Mouse (Mus musculus): Measurements from ENCODE around the gene Spib. TPM values are rescaled to one million over a fixed set of nuclear protein-coding genes. Genes with fewer than 3 reads are reported as not detected.

Spib gene
- polyA plus RNA-seq, 1 experiment: 0.27 TPM

- H3K4me3 ChIP-seq (ENCODE audit: insufficient read depth, low read length): no peak overlapping the region
- H3K4me1 ChIP-seq (ENCODE audit: control insufficient read depth, insufficient read depth, low read length): peaks cover 4% of the 10 kb centered on the region
- no peak for TF ChIP-seq POLR2A (IDR thresholded peaks at IDR 0.05; ENCODE audit: extremely low read depth, insufficient read depth, low read length)
- TF ChIP-seq CTCF (IDR thresholded peaks at IDR 0.05; ENCODE audit: extremely low read depth, insufficient read depth, low read length): no peak
- H3K27ac ChIP-seq (ENCODE audit: insufficient read depth, low read length): no peak overlapping the region
Measured at GRCm38 (mm10) chr7:44492166-44492826, 39.6 kb downstream of the Spib start.

GRCm38 (mm10) chr7:44491391-44491790, 40.5 kb downstream of the Spib start:
- Histone ChIP-seq H3K4me3 (ENCODE audit: insufficient read depth, low read length) (no peak overlapping the region), H3K27ac (ENCODE audit: insufficient read depth, low read length) (no peak overlapping the region), H3K4me1 (ENCODE audit: control insufficient read depth, insufficient read depth, low read length) (peaks cover 4% of the 10 kb centered on the region)
- TF ChIP-seq CTCF (IDR thresholded peaks at IDR 0.05; ENCODE audit: extremely low read depth, insufficient read depth, low read length): no peak
- TF ChIP-seq POLR2A (IDR thresholded peaks at IDR 0.05; ENCODE audit: extremely low read depth, insufficient read depth, low read length): no peak

DNA sequence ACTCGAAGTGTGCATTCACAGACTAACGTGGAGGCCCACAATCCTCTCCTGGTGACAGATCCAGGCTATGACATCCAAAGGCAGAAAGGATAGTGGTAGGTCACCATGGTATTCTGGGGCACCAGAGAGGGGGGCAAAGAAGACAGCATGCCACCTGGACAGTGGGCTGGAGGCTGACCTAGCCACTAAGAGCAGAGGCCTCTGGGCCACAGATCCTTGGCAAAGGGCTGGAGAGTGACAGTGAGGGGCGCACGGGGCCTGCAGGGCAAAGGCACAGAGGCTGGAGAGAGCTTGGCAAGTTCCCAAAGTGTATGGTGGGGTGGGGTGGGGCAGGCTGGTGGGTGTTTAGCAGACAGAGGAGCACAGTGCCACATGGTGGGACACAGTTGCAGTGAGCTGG, 41.6 kb downstream of the Spib start:
- Histone ChIP-seq H3K4me1 (ENCODE audit: control insufficient read depth, insufficient read depth, low read length) (peaks cover 4% of the 10 kb centered on the region), H3K4me3 (ENCODE audit: insufficient read depth, low read length) (no peak overlapping the region), H3K27ac (ENCODE audit: insufficient read depth, low read length) (no peak overlapping the region)
- TF ChIP-seq CTCF (IDR thresholded peaks at IDR 0.05; ENCODE audit: extremely low read depth, insufficient read depth, low read length): no peak
- no peak for TF ChIP-seq POLR2A (IDR thresholded peaks at IDR 0.05; ENCODE audit: extremely low read depth, insufficient read depth, low read length)

DNA sequence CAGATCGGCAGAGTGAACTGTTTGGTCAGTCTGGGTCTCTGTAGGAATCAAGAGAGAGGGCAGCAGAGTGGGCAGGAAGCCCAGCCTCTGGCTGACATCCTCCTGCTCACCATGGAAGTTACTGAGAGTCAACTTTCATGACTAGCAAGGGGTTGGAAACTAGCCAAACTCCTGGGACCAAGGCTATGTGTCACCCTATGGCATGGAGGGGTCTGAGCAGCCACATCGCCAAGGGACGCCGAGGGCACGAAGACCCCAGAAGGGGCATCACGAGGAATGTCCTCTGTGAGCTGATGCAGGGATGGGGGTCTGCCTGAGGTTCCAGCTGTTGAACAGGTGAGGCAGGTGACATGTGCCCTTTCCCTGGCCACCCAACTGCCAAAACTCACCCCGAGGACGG, 43.3 kb downstream of the Spib start:
- no peaks in the 10 kb centered on the region for H3K4me1 ChIP-seq (ENCODE audit: control insufficient read depth, insufficient read depth, low read length)
- no peak overlapping the region for H3K4me3 ChIP-seq (ENCODE audit: insufficient read depth, low read length)
- no peak overlapping the region for H3K27ac ChIP-seq (ENCODE audit: insufficient read depth, low read length)
- no peak for TF ChIP-seq CTCF (IDR thresholded peaks at IDR 0.05; ENCODE audit: extremely low read depth, insufficient read depth, low read length)
- TF ChIP-seq POLR2A (IDR thresholded peaks at IDR 0.05; ENCODE audit: extremely low read depth, insufficient read depth, low read length): no peak

DNA sequence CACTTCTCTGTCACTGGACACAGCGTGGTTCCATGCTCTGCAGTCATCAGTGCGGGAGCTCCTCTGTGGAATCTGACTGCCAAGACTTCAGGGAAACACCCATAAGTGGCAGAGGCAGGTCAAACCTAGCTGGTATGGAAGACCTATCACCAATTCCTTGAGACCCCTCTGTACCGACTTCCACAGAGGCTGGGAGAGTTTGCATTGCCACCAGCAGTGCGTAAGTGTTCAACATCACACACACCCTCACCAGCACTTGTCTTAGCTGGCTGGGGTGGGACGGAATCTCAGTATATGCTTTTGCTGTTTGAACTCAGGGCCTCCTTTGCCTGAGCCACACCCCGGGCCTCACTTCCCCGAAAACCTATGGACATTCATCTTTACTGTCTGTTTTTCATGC, 43.9 kb downstream of the Spib start:
- Histone ChIP-seq H3K4me3 (ENCODE audit: insufficient read depth, low read length) (no peak overlapping the region), H3K27ac (ENCODE audit: insufficient read depth, low read length) (no peak overlapping the region), H3K4me1 (ENCODE audit: control insufficient read depth, insufficient read depth, low read length) (no peaks in the 10 kb centered on the region)
- TF ChIP-seq CTCF (IDR thresholded peaks at IDR 0.05; ENCODE audit: extremely low read depth, insufficient read depth, low read length): no peak
- TF ChIP-seq POLR2A (IDR thresholded peaks at IDR 0.05; ENCODE audit: extremely low read depth, insufficient read depth, low read length): no peak

DNA sequence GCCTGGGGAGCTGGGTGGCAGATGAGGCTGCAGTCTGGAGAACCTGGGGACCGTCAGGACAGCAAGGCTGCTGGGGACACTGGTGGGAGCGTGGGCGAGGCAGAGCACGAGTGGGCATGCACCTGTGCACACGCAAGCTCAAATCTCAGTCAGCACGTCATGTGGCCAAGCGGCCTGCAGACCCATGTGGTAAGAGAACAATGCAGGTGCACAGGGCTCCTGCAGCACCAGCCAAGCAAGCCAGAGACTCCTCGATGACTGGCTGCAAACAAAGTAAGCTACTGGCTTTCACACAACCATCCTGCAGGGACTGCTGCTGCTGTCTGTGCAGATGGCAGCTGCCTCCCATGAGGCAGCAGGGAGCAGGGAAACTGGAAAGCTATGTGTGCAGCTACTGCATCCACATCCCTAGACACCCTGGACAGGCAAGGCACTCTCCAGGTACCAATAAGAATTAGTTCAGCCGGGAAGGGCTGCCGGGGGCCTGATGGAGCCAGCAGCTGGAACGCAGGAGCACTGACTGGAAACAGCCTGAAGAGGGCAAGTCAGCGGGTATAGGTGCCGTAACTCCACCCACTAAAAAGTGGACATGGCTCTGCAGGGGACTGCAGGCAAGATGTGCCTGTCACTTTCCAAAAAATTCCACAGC, 44.8 kb downstream of the Spib start:
- H3K27ac ChIP-seq (ENCODE audit: insufficient read depth, low read length): 0 out of 2 replicates have a peak overlapping the region, but pooled peaks have one; percentile 1
- no peaks in the 10 kb centered on the region for H3K4me1 ChIP-seq (ENCODE audit: control insufficient read depth, insufficient read depth, low read length)
- H3K4me3 ChIP-seq (ENCODE audit: insufficient read depth, low read length): no peak overlapping the region
- TF ChIP-seq POLR2A (IDR thresholded peaks at IDR 0.05; ENCODE audit: extremely low read depth, insufficient read depth, low read length): no peak
- no peak for TF ChIP-seq CTCF (IDR thresholded peaks at IDR 0.05; ENCODE audit: extremely low read depth, insufficient read depth, low read length)

DNA sequence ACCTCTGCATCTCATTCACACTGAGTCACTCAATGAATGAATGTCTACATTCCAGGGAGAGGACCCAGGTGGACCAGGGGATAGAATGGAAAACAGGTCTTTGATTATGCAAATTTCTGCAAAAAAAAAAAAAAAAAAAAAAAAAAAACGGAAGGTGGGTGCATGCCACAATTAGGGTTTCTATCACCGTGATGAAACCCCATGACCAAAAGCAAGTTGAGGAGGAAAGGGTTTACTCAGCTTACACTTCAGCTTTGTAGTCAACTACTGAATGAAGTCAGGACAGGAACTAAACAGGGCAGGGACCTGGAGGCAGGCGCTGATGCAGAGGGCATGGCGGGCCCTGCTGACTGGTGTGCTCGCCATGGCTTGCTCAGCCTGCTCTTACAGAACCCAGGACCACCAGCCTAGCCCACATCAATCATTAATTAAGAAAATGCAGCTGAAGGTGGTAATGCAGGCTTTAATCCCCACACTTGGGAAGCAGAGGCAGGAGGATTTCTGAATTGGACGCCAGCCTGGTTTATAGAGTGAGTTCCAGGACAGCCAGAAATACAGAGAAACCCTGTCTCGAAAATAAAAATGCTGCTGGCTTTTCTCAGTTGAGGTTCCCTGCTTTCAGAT, 46.2 kb downstream of the Spib start:
- H3K4me1 ChIP-seq (ENCODE audit: control insufficient read depth, insufficient read depth, low read length): no peaks in the 10 kb centered on the region
- H3K27ac ChIP-seq (ENCODE audit: insufficient read depth, low read length): no peak overlapping the region
- no peak overlapping the region for H3K4me3 ChIP-seq (ENCODE audit: insufficient read depth, low read length)
- no peak for TF ChIP-seq CTCF (IDR thresholded peaks at IDR 0.05; ENCODE audit: extremely low read depth, insufficient read depth, low read length)
- TF ChIP-seq POLR2A (IDR thresholded peaks at IDR 0.05; ENCODE audit: extremely low read depth, insufficient read depth, low read length): no peak

GRCm38 (mm10) chr7:44484841-44485571, 46.9 kb downstream of the Spib start:
- TF ChIP-seq POLR2A (IDR thresholded peaks at IDR 0.05; ENCODE audit: extremely low read depth, insufficient read depth, low read length) (no peak), CTCF (IDR thresholded peaks at IDR 0.05; ENCODE audit: extremely low read depth, insufficient read depth, low read length) (peak; percentile 99)
- Histone ChIP-seq H3K4me1 (ENCODE audit: control insufficient read depth, insufficient read depth, low read length) (no peaks in the 10 kb centered on the region), H3K4me3 (ENCODE audit: insufficient read depth, low read length) (no peak overlapping the region), H3K27ac (ENCODE audit: insufficient read depth, low read length) (peak overlapping the region; percentile 66; the same call in 1 of the 2 replicates)

GRCm38 (mm10) chr7:44484109-44484508, 47.8 kb downstream of the Spib start:
- H3K4me1 ChIP-seq (ENCODE audit: control insufficient read depth, insufficient read depth, low read length): no peaks in the 10 kb centered on the region
- TF ChIP-seq CTCF (IDR thresholded peaks at IDR 0.05; ENCODE audit: extremely low read depth, insufficient read depth, low read length) (no peak), POLR2A (IDR thresholded peaks at IDR 0.05; ENCODE audit: extremely low read depth, insufficient read depth, low read length) (no peak)
- H3K27ac ChIP-seq (ENCODE audit: insufficient read depth, low read length): peak overlapping the region; percentile 66
- H3K4me3 ChIP-seq (ENCODE audit: insufficient read depth, low read length): no peak overlapping the region

Data from cortical plate, adult 2 months (tissue).